Mouse (Mus musculus): ENCODE data around the gene Chrd. TPM values are rescaled to one million over a fixed set of nuclear protein-coding genes. Genes with fewer than 3 reads are reported as not detected.
A peak's percentile ranks its signal among the peaks of the same experiment; 100 is the strongest.

The Chrd gene
- total RNA-seq, 2 experiments from 2014 or later, result 2.1 to 3.1 TPM

DNA sequence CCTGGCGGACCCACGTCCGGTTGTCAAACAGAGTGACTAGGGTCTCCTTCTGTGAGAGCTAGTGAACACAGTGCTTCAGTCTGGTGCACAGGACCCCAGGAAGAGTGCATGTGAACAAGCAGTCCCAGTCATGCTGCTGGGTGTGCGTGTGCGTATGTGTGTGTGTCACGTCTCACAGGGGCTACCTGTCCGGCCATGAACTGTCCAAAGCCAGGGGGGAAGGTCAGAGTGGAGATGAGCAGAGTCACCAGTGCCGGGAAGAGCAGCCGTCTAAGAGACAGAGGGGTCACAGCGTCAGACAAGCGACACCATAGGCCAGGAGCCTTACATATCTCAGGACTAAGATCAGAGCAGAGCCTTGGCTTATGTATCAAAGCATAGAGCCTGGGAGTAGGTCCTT, 22.6 kb upstream of the Chrd start:
- DNase-seq (ENCODE audit: low spot score), result no peak

GRCm38 (mm10) chr16:20710810-20711209, 22.1 kb upstream of the Chrd start:
- no peak for DNase-seq (ENCODE audit: low spot score)

DNA sequence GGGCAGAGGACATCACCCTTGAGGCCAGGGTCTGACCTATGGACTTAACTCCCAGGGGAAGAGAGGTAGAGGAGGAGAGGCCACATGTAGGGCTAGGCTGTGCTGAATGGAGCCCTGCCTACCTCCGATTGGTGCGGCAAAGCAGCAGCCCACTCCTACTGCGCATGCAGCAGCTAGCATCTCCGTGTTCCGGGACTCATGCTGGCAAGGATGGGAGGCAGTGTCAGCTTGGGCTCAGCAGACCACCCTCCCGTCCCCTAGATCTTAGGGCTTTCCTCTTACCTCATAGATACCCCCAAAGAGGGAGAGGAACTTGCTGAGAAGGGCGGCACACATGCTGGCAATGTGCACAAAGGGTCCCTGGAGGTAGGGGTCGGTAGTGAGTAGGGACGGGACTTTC, 20.7 kb upstream of the Chrd start:
- no peak for DNase-seq (ENCODE audit: low spot score)

DNA sequence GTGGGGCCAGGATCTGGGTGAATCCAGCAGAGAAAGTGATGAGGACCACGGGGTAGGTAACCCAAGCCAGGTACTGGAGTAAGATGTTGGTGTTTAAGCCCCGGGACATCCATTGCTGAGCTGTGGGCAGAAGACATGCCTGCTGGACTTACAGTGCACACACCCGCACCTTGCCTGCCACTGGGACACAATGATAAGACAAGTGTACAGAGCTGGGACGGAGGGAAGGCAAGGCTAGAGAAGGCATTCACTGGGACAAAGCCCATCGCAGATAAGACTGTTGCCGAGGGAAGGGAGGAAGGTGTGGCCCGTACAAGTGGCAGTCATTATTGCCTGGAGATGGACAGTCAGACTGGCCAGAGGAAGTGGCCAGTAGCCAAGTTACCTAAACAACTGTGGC, 20.0 kb upstream of the Chrd start:
- no peak for DNase-seq (ENCODE audit: low spot score)

DNA sequence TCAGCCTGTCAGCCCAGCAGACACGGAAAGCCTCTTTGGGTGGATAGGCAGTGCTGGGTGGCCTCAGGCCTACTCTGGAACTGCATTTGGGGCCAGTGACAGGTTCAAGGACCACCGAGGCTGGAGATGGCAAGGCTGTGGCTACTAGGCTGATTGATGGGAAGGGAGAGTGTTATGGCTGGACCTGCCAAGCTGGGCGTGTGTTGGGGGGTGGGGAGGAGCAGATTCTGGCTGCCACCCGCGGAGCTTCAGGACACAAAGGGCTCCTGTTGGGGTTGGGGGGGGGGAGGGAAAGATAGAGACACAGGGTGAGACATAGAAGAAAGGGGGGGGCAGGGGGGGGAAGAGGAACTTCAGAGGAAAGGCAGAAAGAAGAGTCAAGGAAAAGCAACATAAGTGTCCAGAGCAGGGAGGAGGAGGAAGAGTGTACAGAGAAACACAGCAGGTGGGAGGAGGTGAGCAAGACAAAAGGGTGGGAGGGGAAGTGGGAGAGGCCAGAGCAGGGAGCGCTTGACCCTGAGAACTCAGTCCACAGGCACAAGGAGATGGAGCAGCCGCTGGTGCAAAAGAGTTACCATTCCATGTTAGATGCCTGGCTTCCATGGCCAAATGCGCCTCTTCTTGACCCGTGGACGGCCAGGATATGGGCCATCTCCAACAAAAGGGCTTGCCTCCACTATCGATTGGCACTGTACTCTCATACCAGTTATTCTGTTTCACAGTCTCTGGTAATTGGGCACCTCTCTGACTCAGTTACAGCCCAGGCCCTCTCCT, 18.4 kb upstream of the Chrd start:
- DNase-seq (ENCODE audit: low spot score), result no peak

DNA sequence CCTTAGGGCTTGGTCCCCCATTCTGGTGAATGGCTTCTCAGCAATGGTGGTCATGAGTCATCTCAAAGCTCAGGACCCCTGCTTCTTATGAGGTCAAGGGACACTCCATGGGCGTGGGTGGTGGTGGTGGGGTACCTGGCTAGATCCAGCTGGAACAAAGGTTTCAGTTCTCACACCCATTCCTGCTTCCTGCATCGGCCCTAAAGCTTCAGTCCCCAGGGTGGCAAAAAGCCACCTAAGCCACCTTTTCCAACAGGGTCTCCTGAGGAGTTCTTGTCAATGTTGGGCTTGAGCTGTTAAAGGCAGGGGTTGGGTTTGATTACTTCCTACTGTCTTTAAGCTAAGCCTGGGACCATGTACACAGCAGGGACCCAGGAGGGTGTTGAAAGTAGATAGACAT, 17.8 kb upstream of the Chrd start:
- no peak for DNase-seq (ENCODE audit: low spot score)

GRCm38 (mm10) chr16:20715566-20715965, 17.4 kb upstream of the Chrd start:
- no peak for DNase-seq (ENCODE audit: low spot score)

DNA sequence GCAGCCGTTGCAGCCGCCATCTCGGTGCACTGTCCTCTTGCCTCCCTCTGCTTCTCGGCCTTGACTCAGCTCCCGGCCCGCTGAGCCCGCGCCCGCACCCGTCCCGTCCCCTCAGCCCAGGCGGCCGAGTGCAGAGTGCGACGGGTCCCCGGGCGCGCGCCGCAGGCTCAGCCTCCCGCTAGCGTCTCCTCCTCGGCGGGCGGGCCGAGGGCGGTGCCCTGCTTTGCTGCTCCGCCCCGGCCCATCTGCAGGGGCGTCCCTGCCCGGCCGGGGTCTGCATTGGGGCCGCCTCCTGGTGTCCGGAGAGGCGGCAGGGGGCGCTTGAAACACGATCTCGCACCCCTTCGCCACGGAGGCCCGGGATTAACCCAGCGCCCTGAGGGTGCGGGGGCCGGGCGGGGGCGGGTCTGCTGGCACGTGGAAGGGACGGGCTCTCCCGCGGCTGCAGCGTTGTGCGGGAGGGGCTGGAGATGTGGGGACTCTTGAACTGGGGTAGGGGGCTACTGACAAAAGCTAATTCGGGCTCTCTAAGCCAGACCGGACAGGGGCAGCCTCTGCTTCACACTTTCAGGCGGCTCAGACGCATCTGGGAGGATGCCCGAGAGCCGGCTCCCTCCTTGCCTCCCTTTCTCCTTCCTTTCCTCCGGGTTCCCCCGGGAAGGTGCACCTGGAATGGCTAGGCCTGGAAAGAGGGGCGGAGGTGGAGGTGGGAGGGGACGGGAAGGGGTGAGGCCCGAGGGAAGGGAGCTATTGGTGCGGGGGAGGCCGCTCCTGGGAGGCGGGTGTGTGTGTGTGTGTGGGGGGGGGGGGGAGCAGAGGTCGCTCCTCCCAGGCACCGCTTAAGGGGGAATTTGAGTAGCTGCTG, 16.7 kb upstream of the Chrd start:
- DNase-seq (ENCODE audit: low spot score), result peak; percentile 63

GRCm38 (mm10) chr16:20716841-20717180, 16.1 kb upstream of the Chrd start:
- no peak for DNase-seq (ENCODE audit: low spot score)

DNA sequence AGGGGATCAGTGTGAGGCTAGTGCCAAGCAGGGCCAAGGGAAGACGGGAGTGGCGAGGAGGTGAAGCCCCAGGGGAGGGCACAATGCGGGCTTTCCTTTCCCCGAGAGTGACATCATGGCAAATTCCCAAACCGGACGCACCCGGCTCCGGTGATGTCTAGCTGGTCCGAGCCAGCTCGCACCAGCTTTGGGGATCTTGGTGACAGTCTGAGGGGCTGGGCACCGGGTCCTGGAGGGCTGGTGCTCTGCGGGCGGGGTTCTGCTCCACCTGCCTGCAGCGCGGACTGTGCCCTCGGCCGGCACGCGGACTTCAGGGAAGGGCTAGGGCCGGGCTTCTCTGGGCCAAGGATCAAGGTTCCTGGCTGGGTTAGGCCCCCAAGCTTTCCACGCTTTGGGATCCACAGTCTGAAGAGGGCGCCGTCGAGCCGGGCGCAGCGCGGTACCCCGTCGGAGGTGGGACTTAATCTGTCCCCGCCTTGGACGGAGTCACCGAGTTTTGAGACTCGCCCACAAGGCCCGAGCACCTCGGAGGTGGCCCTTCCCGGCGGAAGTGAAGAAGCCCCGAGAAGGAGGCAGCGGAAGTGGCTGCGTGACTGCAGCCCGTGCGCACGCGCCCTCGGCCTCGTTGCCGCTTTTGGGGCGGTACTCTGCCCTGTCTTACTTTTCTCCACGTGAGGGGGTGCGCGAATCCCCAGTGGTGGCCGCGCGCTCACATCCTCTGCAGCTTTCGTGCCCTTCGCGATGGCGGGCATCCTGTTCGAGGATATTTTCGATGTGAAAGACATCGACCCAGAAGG, 15.5 kb upstream of the Chrd start, which contains the start of the genes Polr2h and Clcn2:
Gene Polr2h, plus strand, starts transcription at position 485 of the 797 bp plus-strand sequence.
Gene Clcn2, minus strand, starts transcription at position 566 of the 797 bp plus-strand sequence.
- DNase-seq (ENCODE audit: low spot score), result peak; percentile 97

GRCm38 (mm10) chr16:20717978-20718670, 14.8 kb upstream of the Chrd start:
- DNase-seq (ENCODE audit: low spot score), result no peak

DNA sequence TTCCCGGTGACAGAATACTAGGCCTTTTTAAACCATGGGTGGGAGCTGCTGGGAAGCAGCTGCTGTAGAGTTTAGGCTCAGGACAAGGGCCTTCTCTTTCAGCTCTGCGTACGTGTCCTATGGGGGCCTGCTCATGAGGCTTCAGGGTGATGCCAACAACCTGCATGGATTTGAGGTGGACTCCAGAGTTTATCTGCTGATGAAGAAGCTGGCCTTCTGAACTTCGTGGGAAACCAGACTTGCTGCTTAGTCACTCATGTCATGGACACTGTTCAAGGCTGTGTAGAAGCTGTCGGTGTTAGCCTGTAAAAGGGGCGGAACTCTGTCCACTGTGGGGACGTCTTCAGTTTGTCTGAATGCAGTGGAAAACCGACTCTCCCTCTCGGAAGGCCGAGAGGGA, 11.1 kb upstream of the Chrd start:
- DNase-seq (ENCODE audit: low spot score), result no peak

DNA sequence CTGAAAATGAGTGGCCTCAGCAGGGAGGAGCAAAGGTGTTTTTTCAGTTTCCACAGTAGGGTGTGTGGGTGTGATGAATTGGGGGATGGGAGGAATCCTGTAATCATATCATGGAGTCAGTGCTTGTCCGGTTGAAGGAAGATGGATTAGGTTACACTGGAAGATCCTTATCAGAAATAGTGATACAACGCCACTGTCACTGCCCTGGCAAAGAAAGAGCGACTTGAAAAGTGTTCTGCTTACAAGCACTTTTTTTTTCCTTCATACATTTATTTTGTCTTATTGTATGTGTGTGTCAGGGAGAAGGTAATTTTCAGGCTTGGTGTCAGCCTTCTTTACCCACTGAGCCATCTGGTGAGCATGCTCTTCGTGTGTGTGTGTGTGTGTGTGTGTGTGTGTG, 10.2 kb upstream of the Chrd start:
- no peak for DNase-seq (ENCODE audit: low spot score)

GRCm38 (mm10) chr16:20723247-20723646, 9.7 kb upstream of the Chrd start:
- no peak for DNase-seq (ENCODE audit: low spot score)

DNA sequence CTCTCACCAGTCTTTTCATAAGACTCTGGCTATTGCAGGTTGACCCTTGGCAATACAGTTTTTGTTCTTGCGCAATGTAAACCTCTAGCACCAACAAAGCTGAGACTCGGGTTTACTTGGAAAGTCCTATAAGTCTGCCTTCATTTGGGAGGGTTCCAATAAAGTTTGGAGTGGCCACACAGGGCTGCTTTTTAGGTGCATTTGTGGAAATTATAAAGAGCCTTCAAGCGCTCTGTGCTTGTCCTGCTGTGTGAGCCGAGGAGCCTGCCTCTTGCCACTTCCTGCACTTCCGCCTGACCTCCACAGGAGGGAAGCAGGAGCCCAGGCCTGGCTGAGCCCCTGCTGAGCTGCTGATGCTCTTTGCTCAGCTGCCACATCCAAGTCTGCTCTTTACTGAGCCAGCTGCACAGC, 8.6 kb upstream of the Chrd start:
- peak; percentile 65 for DNase-seq (ENCODE audit: low spot score)

DNA sequence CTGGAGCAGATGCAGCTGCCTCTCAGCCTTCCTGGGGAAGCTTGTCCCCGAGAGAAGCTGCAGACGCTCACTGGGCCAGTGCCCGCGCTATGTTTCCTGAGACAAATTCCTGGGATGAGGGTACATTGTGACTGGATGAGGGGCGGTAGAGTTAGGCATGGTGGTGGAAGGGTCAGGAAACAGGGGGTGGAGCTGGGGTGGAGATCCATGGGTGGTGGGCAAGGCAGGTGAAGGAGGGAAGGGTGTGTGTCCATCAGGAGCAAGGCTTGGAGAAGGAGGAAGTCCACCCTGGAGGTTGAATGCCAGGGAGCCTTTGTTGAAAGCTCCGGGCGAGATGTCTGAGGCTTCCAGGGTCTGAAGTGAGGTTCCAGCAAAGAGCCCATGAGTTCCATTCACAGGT, 7.6 kb upstream of the Chrd start:
- no peak for DNase-seq (ENCODE audit: low spot score)

GRCm38 (mm10) chr16:20725750-20726149, 7.2 kb upstream of the Chrd start:
- DNase-seq (ENCODE audit: low spot score), result no peak

DNA sequence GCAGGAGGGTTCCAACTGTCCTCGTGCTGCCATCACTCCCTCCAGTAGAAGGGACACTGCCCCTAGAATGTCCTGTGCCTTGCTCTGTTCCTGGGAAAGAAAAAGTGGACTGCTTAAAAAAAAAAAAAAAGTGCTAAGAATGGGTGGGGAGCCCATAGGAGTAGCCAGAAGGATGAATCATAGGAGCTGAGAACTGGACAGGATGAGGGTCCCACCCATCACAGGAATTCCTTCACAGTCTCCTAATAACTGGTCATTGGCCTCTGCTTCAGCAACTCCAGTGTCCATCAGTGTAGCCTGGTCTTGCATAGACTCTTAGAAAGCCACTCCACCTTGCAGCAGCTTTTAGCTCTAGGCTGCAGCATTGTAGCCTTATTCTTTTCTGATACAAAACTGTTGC, 6.5 kb upstream of the Chrd start:
- DNase-seq (ENCODE audit: low spot score), result peak; percentile 42

GRCm38 (mm10) chr16:20730293-20730711, 2.6 kb upstream of the Chrd start:
- DNase-seq (ENCODE audit: low spot score), result peak; percentile 43

DNA sequence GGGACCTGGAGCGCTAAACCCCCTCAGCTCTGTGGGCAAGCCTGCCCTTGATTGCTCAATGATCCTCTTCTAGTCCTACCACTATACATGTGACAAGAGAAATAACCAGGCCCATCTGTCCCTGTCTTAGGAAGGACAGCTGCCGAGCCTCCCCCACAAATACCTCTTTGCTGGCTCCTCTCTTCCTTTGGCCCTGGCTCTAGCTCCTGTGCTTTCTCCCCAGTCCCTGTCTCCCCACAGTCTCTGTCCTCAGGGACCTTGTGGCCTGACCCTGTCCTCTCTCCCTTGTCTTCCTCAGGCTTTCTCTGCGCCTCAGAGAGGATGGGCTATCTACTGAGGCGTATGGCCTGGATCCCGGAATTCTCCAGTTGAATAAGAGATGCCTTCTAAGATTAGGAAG, 1.2 kb upstream of the Chrd start:
- no peak for DNase-seq (ENCODE audit: low spot score)

GRCm38 (mm10) chr16:20732251-20732924, 539 bp upstream of the Chrd start:
- DNase-seq (ENCODE audit: low spot score), result no peak
